Mouse (Mus musculus): ENCODE measurements around the gene Lrp1. TPM values are rescaled to one million over a fixed set of nuclear protein-coding genes. Genes with fewer than 3 reads are reported as not detected.

Lrp1 gene
- polyA plus RNA-seq, 1 experiment from 2014 or later = 31.2 TPM

- H3K9ac ChIP-seq = no peak overlapping the region
- H3K9me3 ChIP-seq (replicated peaks) = no peaks in the 10 kb centered on the region
- H3K27ac ChIP-seq = no peak overlapping the region
- H3K4me3 ChIP-seq = no peak overlapping the region
- H3K4me1 ChIP-seq (replicated peaks) = peaks cover 34% of the 10 kb centered on the region
- no peak for ATAC-seq (replicated peaks; ENCODE audit: insufficient number of reproducible peaks, insufficient read depth, low FRiP score, low read depth)
- WGBS = 74% methylated on average over 14 of the region's 14 CpGs
- peaks cover 6% of the 10 kb centered on the region; the same call in 1 of the 2 replicates for H3K36me3 ChIP-seq
- H3K27me3 ChIP-seq = no peaks in the 10 kb centered on the region
- no peak overlapping the region for H3K4me2 ChIP-seq
These were observed 8.7 kb downstream of the Lrp1 start for GRCm38 (mm10) chr10:127612079-127612775.

DNA sequence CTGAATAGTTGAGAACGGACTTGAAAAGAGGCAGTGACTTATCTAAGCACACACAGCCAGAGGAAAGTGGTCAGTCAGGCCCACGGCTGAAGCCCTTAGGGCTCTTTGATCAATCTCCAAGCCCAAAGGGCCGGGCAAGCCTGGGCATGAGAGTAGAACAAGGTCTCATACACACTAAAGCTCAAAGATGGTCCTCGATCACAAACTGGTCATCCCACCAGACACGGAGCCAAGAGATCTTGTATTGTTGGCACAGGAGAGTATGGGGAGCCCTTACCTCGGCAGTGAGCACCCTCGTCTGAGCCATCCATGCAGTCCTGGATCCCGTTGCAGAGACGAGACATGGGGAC is 10.9 kb downstream of the Lrp1 start:
- no peak for ATAC-seq (replicated peaks; ENCODE audit: insufficient number of reproducible peaks, insufficient read depth, low FRiP score, low read depth)
- H3K36me3 ChIP-seq = peaks cover 6% of the 10 kb centered on the region
- H3K9ac ChIP-seq = no peak overlapping the region
- 81% methylated on average over 9 of the region's 9 CpGs for WGBS
- H3K27ac ChIP-seq = no peak overlapping the region
- no peak overlapping the region for H3K4me2 ChIP-seq
- no peaks in the 10 kb centered on the region for H3K9me3 ChIP-seq (replicated peaks)
- peaks cover 20% of the 10 kb centered on the region for H3K4me1 ChIP-seq (replicated peaks)
- no peak overlapping the region for H3K4me3 ChIP-seq
- no peaks in the 10 kb centered on the region for H3K27me3 ChIP-seq

GRCm38 (mm10) chr10:127609415-127610065 is 11.4 kb downstream of the Lrp1 start:
- no peak for ATAC-seq (replicated peaks; ENCODE audit: insufficient number of reproducible peaks, insufficient read depth, low FRiP score, low read depth)
- peaks cover 6% of the 10 kb centered on the region for H3K36me3 ChIP-seq
- H3K4me2 ChIP-seq = no peak overlapping the region
- H3K27ac ChIP-seq = no peak overlapping the region
- 62% methylated on average over 9 of the region's 9 CpGs for whole genome bisulfite sequencing
- H3K4me3 ChIP-seq = no peak overlapping the region
- no peaks in the 10 kb centered on the region for H3K9me3 ChIP-seq (replicated peaks)
- peaks cover 20% of the 10 kb centered on the region for H3K4me1 ChIP-seq (replicated peaks)
- H3K27me3 ChIP-seq = no peaks in the 10 kb centered on the region
- no peak overlapping the region for H3K9ac ChIP-seq

DNA sequence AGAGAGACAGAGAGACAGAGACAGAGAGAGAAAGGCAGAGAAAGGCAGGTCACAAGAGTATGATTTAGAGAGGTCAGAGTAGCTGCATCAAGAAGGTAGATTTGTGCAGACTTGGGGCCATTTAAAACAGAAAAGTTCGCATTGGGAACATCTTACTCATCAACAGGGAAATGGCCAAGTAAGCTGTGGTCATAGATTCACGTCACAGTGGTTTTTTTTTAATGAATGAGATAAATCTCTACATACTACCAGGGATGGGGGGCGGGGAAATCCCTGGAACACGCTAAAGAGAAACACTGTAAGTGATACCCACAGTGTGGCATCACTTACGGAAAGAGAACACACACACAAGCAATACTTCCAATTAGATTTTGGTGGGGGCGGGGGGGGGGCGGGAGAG is 13.9 kb downstream of the Lrp1 start:
- 81% methylated on average over 7 of the region's 7 CpGs for WGBS
- H3K36me3 ChIP-seq = peaks cover 6% of the 10 kb centered on the region

DNA sequence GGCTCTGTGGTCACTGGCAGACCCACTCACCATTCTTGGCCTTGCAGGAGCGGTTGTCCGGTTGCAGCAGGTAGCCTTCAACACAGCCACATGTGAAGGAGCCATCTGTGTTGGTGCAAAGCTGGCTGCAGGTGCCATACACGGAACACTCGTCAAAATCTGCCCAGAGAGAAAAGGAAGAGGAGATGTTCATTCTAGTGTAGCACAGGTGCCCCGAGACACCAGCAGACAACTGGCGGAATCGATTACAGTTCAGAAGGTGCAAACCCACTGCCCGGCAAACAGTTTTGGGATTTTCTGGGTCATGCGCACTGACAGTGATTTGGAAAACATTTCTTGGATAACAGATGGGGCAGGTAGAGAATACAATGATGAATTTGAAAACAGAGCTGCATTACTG is 15.2 kb downstream of the Lrp1 start:
- Histone ChIP-seq H3K4me3 (no peak overlapping the region), H3K27me3 (no peaks in the 10 kb centered on the region), H3K27ac (no peak overlapping the region), H3K9me3 (replicated peaks) (no peaks in the 10 kb centered on the region), H3K9ac (no peak overlapping the region), H3K4me2 (no peak overlapping the region), H3K36me3 (no peaks in the 10 kb centered on the region; the same call in 1 of the 2 replicates), H3K4me1 (replicated peaks) (peaks cover 30% of the 10 kb centered on the region)
- WGBS = 92% methylated on average over 9 of the region's 9 CpGs
- ATAC-seq (replicated peaks; ENCODE audit: insufficient number of reproducible peaks, insufficient read depth, low FRiP score, low read depth) = no peak

More for the DNA sequence above, 13.9 kb downstream of the Lrp1 start:
- ATAC-seq (replicated peaks; ENCODE audit: insufficient number of reproducible peaks, insufficient read depth, low FRiP score, low read depth) = no peak
- Histone ChIP-seq H3K9me3 (replicated peaks) (no peaks in the 10 kb centered on the region), H3K4me3 (no peak overlapping the region), H3K4me2 (no peak overlapping the region), H3K27me3 (no peaks in the 10 kb centered on the region), H3K4me1 (replicated peaks) (peaks cover 26% of the 10 kb centered on the region), H3K27ac (no peak overlapping the region), H3K9ac (no peak overlapping the region)

GRCm38 (mm10) chr10:127605251-127605547 is 15.7 kb downstream of the Lrp1 start:
- Histone ChIP-seq H3K9ac (no peak overlapping the region), H3K4me1 (replicated peaks) (peaks cover 35% of the 10 kb centered on the region), H3K36me3 (no peaks in the 10 kb centered on the region; the same call in 1 of the 2 replicates), H3K9me3 (replicated peaks) (no peaks in the 10 kb centered on the region), H3K27me3 (no peaks in the 10 kb centered on the region), H3K4me3 (no peak overlapping the region), H3K4me2 (no peak overlapping the region), H3K27ac (no peak overlapping the region)
- WGBS = 70% methylated on average over 8 of the region's 8 CpGs
- no peak for ATAC-seq (replicated peaks; ENCODE audit: insufficient number of reproducible peaks, insufficient read depth, low FRiP score, low read depth)

GRCm38 (mm10) chr10:127604465-127605250 is 16.3 kb downstream of the Lrp1 start:
- Histone ChIP-seq H3K36me3 (no peaks in the 10 kb centered on the region; the same call in 1 of the 2 replicates), H3K4me3 (no peak overlapping the region), H3K9ac (no peak overlapping the region), H3K4me1 (replicated peaks) (peaks cover 40% of the 10 kb centered on the region), H3K27ac (peak overlapping the region; percentile 7; the same call in 1 of the 2 replicates), H3K27me3 (no peaks in the 10 kb centered on the region), H3K9me3 (replicated peaks) (no peaks in the 10 kb centered on the region), H3K4me2 (no peak overlapping the region)
- WGBS = 35% methylated on average over 15 of the region's 15 CpGs
- no peak for ATAC-seq (replicated peaks; ENCODE audit: insufficient number of reproducible peaks, insufficient read depth, low FRiP score, low read depth)

DNA sequence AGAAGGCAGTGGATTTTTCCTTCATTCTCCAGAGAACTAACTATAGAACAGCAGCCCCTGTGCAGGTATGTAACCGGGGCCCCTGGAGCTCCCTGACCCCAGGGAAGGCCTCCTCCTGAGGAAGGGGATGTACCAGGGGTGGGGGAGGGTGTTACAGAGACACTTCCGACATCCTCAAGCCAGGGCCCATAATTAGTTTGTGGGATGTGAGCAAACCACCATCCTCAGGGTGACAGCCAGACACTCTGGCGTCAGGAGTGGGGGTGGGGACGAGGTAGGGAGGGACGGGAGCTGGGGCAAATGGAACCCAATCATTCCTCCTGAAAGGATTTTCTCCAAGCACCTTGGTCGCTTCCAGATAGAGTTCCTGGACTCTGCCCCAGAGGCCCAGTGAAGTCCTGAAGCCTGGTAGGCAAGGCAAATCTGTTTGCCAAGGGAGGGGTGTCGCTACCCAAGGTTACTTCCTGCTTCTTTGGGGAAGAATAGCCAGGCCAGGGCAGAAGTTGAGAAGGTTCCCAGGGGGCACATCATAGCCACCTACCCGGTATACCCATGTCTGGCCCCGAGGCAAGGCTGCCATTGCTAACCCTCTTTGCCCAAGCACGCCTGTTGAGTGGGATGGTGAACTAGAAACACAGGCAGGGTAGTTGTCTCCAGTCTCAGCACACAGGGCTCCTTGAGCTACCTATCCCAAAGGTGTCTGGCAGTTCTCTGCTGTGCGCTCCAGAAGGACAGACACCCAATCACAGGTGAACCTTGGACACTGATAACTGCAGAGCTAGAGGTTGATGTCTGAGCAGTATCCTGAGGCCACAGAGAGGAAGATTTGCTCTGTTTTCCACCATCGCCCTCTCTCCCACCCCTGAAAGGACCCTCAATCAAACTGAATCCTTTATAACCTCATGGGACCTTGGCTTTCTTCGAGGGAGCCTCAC is 17.2 kb downstream of the Lrp1 start:
- H3K9me3 ChIP-seq (replicated peaks) = no peaks in the 10 kb centered on the region
- no peak overlapping the region for H3K4me2 ChIP-seq
- ATAC-seq (replicated peaks; ENCODE audit: insufficient number of reproducible peaks, insufficient read depth, low FRiP score, low read depth) = no peak
- H3K36me3 ChIP-seq = no peaks in the 10 kb centered on the region; the same call in 1 of the 2 replicates
- WGBS = 51% methylated on average over 13 of the region's 13 CpGs
- H3K4me1 ChIP-seq (replicated peaks) = peaks cover 46% of the 10 kb centered on the region
- H3K27me3 ChIP-seq = no peaks in the 10 kb centered on the region
- 0 out of 2 replicates have a peak overlapping the region, but pooled peaks have one; percentile 7 for H3K27ac ChIP-seq
- no peak overlapping the region for H3K9ac ChIP-seq
- H3K4me3 ChIP-seq = no peak overlapping the region

DNA sequence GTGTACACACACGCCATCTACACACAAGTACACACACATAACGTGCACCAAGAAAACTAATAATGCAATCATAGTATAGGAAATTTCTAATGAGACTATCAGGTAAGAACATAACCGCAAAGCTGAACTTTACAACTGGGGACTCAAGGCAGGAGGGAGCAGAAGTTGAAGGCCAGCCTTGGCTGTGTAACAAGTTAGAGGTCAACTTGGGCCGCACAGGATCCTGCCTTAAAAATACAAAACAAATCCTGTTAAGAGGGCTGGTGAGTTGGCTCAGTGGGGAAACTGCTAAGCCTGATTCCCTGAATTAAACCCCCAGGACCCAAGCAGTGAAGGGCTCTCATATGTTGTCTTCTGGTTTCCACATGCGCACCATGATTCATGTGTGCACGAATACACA is 18.8 kb downstream of the Lrp1 start:
- Histone ChIP-seq H3K9me3 (replicated peaks) (no peaks in the 10 kb centered on the region), H3K4me1 (replicated peaks) (peaks cover 61% of the 10 kb centered on the region), H3K9ac (no peak overlapping the region), H3K4me3 (no peak overlapping the region), H3K27ac (no peak overlapping the region), H3K4me2 (no peak overlapping the region), H3K36me3 (no peaks in the 10 kb centered on the region; the same call in 1 of the 2 replicates), H3K27me3 (no peaks in the 10 kb centered on the region)
- no peak for ATAC-seq (replicated peaks; ENCODE audit: insufficient number of reproducible peaks, insufficient read depth, low FRiP score, low read depth)
- 91% methylated on average over 6 of the region's 6 CpGs for WGBS

GRCm38 (mm10) chr10:127599779-127600541 is 21.0 kb downstream of the Lrp1 start:
- Histone ChIP-seq H3K4me1 (replicated peaks) (peaks cover 75% of the 10 kb centered on the region), H3K9ac (no peak overlapping the region), H3K27ac (peak overlapping the region; percentile 71), H3K4me2 (no peak overlapping the region), H3K9me3 (replicated peaks) (no peaks in the 10 kb centered on the region), H3K4me3 (no peak overlapping the region), H3K27me3 (no peaks in the 10 kb centered on the region), H3K36me3 (no peaks in the 10 kb centered on the region)
- peak; percentile 20; the same call in 1 of the 2 replicates for ATAC-seq (replicated peaks; ENCODE audit: insufficient number of reproducible peaks, insufficient read depth, low FRiP score, low read depth)
- WGBS = 46% methylated on average over 17 of the region's 17 CpGs

Data from heart, embryonic 15.5 days (tissue).